Mouse (Mus musculus): ENCODE results near the gene Olfr972. TPM values are rescaled to one million over a fixed set of nuclear protein-coding genes. Genes with fewer than 3 reads are reported as not detected.

Gene Olfr972
- not detected for total RNA-seq (2023)

GRCm38 (mm10) chr9:39866122-39866521, at the start of gene Olfr972:
Olfr972 (plus strand) TSS chr9:39866422.

DNA sequence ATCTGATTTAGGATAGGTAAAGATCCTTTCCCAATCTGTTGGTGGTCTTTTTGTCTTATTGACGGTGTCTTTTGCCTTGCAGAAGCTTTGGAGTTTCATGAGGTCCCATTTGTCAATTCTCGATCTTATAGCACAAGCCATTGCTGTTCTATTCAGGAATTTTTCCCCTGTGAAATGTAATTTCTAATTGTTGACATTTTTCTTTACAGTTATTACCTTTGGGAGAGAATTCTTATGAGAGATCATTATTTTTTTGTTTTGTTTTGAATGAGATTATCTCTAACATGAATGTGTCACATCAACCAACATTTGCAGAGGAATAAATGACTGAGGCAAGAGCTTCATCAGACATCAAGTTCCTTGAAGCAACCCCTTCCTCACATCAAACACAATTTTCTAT, 29.6 kb upstream of the Olfr972 start, which contains the start of gene Olfr971:
Olfr971 (plus strand) TSS at position 301 of the 400 bp plus-strand sequence.

GRCm38 (mm10) chr9:39907036-39907435, 40.8 kb downstream of the Olfr972 start, which contains the start of gene Olfr229:
Olfr229 (plus strand) TSS chr9:39907336.

Other genes starting within 250 kb of the Olfr972 start
- gene Olfr960, start 245.0 kb upstream of the Olfr972 start, total RNA-seq (2023): not detected
- not detected for gene Olfr961, start 221.3 kb upstream of the Olfr972 start, total RNA-seq (2023)
- gene Olfr963, start 199.2 kb upstream of the Olfr972 start, total RNA-seq (2023): not detected
- gene Olfr149, start 159.3 kb upstream of the Olfr972 start, total RNA-seq (2023): not detected
- not detected for gene Olfr965, start 155.1 kb upstream of the Olfr972 start, total RNA-seq (2023)
- gene Olfr150, start 135.4 kb upstream of the Olfr972 start, total RNA-seq (2023): not detected
- gene Olfr967, start 120.2 kb upstream of the Olfr972 start, total RNA-seq (2023): not detected
- not detected for gene Olfr968, start 83.2 kb upstream of the Olfr972 start, total RNA-seq (2023)
- gene Olfr969, start 75.5 kb upstream of the Olfr972 start, total RNA-seq (2023): not detected
- gene Olfr970, start 57.6 kb upstream of the Olfr972 start, total RNA-seq (2023): not detected
- gene Olfr971, start 29.5 kb upstream of the Olfr972 start, total RNA-seq (2023): not detected
- gene Olfr229, start 40.9 kb downstream of the Olfr972 start, total RNA-seq (2023): not detected
- not detected for gene Olfr974, start 71.1 kb downstream of the Olfr972 start, total RNA-seq (2023)
- gene Olfr975, start 85.6 kb downstream of the Olfr972 start, total RNA-seq (2023): not detected
- gene Olfr976, start 94.7 kb downstream of the Olfr972 start, total RNA-seq (2023): not detected
- gene Olfr978, start 125.7 kb downstream of the Olfr972 start, total RNA-seq (2023): not detected
- not detected for gene Olfr979, start 137.0 kb downstream of the Olfr972 start, total RNA-seq (2023)
- not detected for gene Olfr980, start 143.2 kb downstream of the Olfr972 start, total RNA-seq (2023)
- gene Olfr981, start 155.0 kb downstream of the Olfr972 start, total RNA-seq (2023): not detected
- not detected for gene Olfr982, start 207.4 kb downstream of the Olfr972 start, total RNA-seq (2023)
- gene Olfr983, start 227.2 kb downstream of the Olfr972 start, total RNA-seq (2023): not detected
- gene Olfr984, start 247.8 kb downstream of the Olfr972 start, total RNA-seq (2023): not detected